Mouse (Mus musculus) CH12.LX (cell line): ENCODE results near the gene Esr1. TPM values are rescaled to one million over a fixed set of nuclear protein-coding genes. Genes with fewer than 3 reads are reported as not detected.

Experiments
- DNase-seq: peaks from one replicate; pipeline ENCODE4 v3.0.0-alpha.2; 2013; ENCODE audit errors: extremely low read depth
- H3K27ac ChIP-seq: 2 replicates; pipeline ENCODE4 v1.5.1; 2012; ENCODE audit warnings: low read depth, mild to moderate bottlenecking, control low read depth, moderate library complexity; ENCODE audit not compliant: insufficient read depth
- H3K27me3 ChIP-seq: replicated peaks from 2 replicates; pipeline ENCODE3; 2012; ENCODE audit warnings: inconsistent platforms
- H3K36me3 ChIP-seq, 2 experiments: replicated peaks in 1 of 2; 2 replicates each; pipeline versions ENCODE3 to v1.6.1; 2012; ENCODE audit warnings: inconsistent platforms in 1 of 2, low read length in 1 of 2, mild to moderate bottlenecking in 1 of 2, mixed read lengths in 1 of 2, moderate library complexity in 1 of 2; ENCODE audit not compliant: control insufficient read depth in 1 of 2, insufficient read depth in 1 of 2
- H3K4me1 ChIP-seq, 2 experiments: 2 replicates each; pipeline ENCODE4 v1.6.1; 2012; ENCODE audit warnings: inconsistent platforms in 1 of 2, moderate library complexity in 1 of 2; ENCODE audit not compliant: insufficient read depth in 2 of 2, control insufficient read depth in 1 of 2
- H3K4me2 ChIP-seq: 2 replicates; pipeline ENCODE4 v1.6.1; 2012; ENCODE audit warnings: low read depth, mild to moderate bottlenecking, control low read depth; ENCODE audit not compliant: poor library complexity, insufficient read depth, severe bottlenecking
- H3K4me3 ChIP-seq, 3 experiments: fragments of 150-350 bp in 1 of 3; sonication (generic) in 1 of 3; replicated peaks in 1 of 3; 2 replicates each; pipeline versions ENCODE3 to v1.5.1; 2011 to 2012; ENCODE audit warnings: low read depth in 2 of 3, low read length in 2 of 3, mild to moderate bottlenecking in 2 of 3, moderate library complexity in 2 of 3, control low read depth in 1 of 3, improper control_type of control experiment in 1 of 3, inconsistent platforms in 1 of 3, mixed read lengths in 1 of 3; ENCODE audit not compliant: poor library complexity in 1 of 3
- H3K79me2 ChIP-seq: replicated peaks from 2 replicates; pipeline ENCODE4 v1.6.1; 2012; ENCODE audit warnings: mild to moderate bottlenecking, moderate library complexity; ENCODE audit not compliant: control insufficient read depth, poor library complexity, insufficient read depth, severe bottlenecking; ENCODE audit errors: extremely low read depth
- H3K9ac ChIP-seq: 2 replicates; pipeline ENCODE4 v1.6.1; 2012; ENCODE audit warnings: low read depth, mild to moderate bottlenecking, control low read depth, moderate library complexity; ENCODE audit not compliant: insufficient read depth
- H3K9me3 ChIP-seq: replicated peaks from 2 replicates; pipeline ENCODE3; 2012; ENCODE audit warnings: low read length, inconsistent platforms, mixed read lengths
- CHD2 ChIP-seq: IDR thresholded peaks from 2 replicates; pipeline ENCODE4 v1.6.1; 2011; ENCODE audit warnings: low read length, improper control_type of control experiment
- CTCF ChIP-seq, 2 experiments: IDR thresholded peaks in 1 of 2; conservative IDR thresholded peaks in 1 of 2; 2 replicates each; pipeline ENCODE4 v1.5.1; 2011 to 2012; ENCODE audit warnings: low read depth in 2 of 2, low read length in 2 of 2, improper control_type of control experiment in 1 of 2, inconsistent platforms in 1 of 2, mild to moderate bottlenecking in 1 of 2, moderate library complexity in 1 of 2
- ETS1 ChIP-seq: conservative IDR thresholded peaks from 2 replicates; pipeline ENCODE4 v1.6.1; 2012; ENCODE audit warnings: low read depth, mild to moderate bottlenecking, inconsistent platforms, low read length, improper control_type of control experiment, moderate library complexity
- GABPA ChIP-seq: IDR thresholded peaks from 2 replicates; pipeline ENCODE4 v1.6.1; 2012; ENCODE audit warnings: low read depth, low read length, improper control_type of control experiment, inconsistent platforms; ENCODE audit not compliant: insufficient replicate concordance
- HCFC1 ChIP-seq: IDR thresholded peaks from 2 replicates; pipeline ENCODE4 v1.6.1; 2012; ENCODE audit warnings: low read depth, mild to moderate bottlenecking, inconsistent platforms, low read length, improper control_type of control experiment
- IRF4 ChIP-seq: IDR thresholded peaks from 2 replicates; pipeline ENCODE4 v1.6.1; 2014; ENCODE audit warnings: low read depth, mild to moderate bottlenecking, inconsistent platforms, low read length, improper control_type of control experiment
- JUN ChIP-seq: IDR thresholded peaks from 2 replicates; pipeline ENCODE4 v1.6.1; 2011; ENCODE audit warnings: low read depth, mild to moderate bottlenecking, low read length, improper control_type of control experiment, moderate library complexity; ENCODE audit not compliant: insufficient read depth
- MAFK ChIP-seq: IDR thresholded peaks from 2 replicates; pipeline ENCODE4 v1.6.1; 2011; ENCODE audit warnings: low read length, improper control_type of control experiment; ENCODE audit not compliant: insufficient replicate concordance
- PAX5 ChIP-seq: IDR thresholded peaks from 2 replicates; pipeline ENCODE4 v1.6.1; 2012; ENCODE audit warnings: low read length, inconsistent platforms, mixed read lengths
- POLR2A ChIP-seq: IDR thresholded peaks from 2 replicates; pipeline ENCODE4 v1.6.1; 2011; ENCODE audit warnings: low read depth, mild to moderate bottlenecking, improper control_type of control experiment, low read length
- RAD21 ChIP-seq: IDR thresholded peaks from 2 replicates; pipeline ENCODE4 v1.6.1; 2011; ENCODE audit warnings: low read depth, mild to moderate bottlenecking, low read length, improper control_type of control experiment, moderate library complexity
- RCOR1 ChIP-seq: conservative IDR thresholded peaks from 2 replicates; pipeline ENCODE4 v1.6.1; 2012; ENCODE audit warnings: low read depth, mild to moderate bottlenecking, inconsistent platforms, low read length, improper control_type of control experiment
- TBP ChIP-seq: conservative IDR thresholded peaks from 2 replicates; pipeline ENCODE4 v1.6.1; 2011; ENCODE audit warnings: low read depth, low read length, improper control_type of control experiment
- TCF12 ChIP-seq: IDR thresholded peaks from 2 replicates; pipeline ENCODE4 v1.6.1; 2014; ENCODE audit warnings: low read depth, mild to moderate bottlenecking, inconsistent platforms, low read length, improper control_type of control experiment
- USF1 ChIP-seq: IDR thresholded peaks from 2 replicates; pipeline ENCODE4 v1.6.1; 2014; ENCODE audit warnings: low read depth, mild to moderate bottlenecking, inconsistent platforms, low read length, improper control_type of control experiment
- USF2 ChIP-seq: conservative IDR thresholded peaks from 2 replicates; pipeline ENCODE4 v1.6.1; 2011; ENCODE audit warnings: low read depth, low read length, improper control_type of control experiment
- ZC3H11A ChIP-seq: IDR thresholded peaks from 2 replicates; pipeline ENCODE4 v1.6.1; 2012; ENCODE audit warnings: low read depth, mild to moderate bottlenecking, inconsistent platforms, low read length, improper control_type of control experiment
- ZKSCAN1 ChIP-seq: IDR thresholded peaks from 2 replicates; pipeline ENCODE4 v1.6.1; 2012; ENCODE audit warnings: low read depth, inconsistent platforms, low read length, improper control_type of control experiment, borderline replicate concordance
- ZNF384 ChIP-seq: IDR thresholded peaks from 2 replicates; pipeline ENCODE4 v1.6.1; 2012; ENCODE audit warnings: low read depth, low read length, improper control_type of control experiment, inconsistent platforms
- dilution Hi-C: fragments of 300-500 bp; cut with MboI; formaldehyde crosslinking; loops from 2 replicates; pipeline ENCODE4 v1.14.3; 2020; ENCODE audit warnings: low sequenced_read_pairs; ENCODE audit not compliant: extremely low pct_unique_long_range_greater_than_20kb, extremely low pct_ligation_motif_present
- in situ Hi-C: fragments of 300-500 bp; cut with MboI; formaldehyde crosslinking; loops from 3 replicates; pipeline ENCODE4 v1.14.3; 2019; ENCODE audit warnings: low sequenced_read_pairs, low pct_ligation_motif_present, low pct_unique_long_range_greater_than_20kb, mixed read lengths
- polyA plus RNA-seq: library from polyadenylated mRNA; unstranded; fragments of >175 nt; gene quantifications from 2 replicates; pipeline ENCODE4 v1.2.1, GENCODE M21; 2012; ENCODE audit warnings: low read depth; ENCODE audit not compliant: insufficient read length
- total RNA-seq, 2 experiments: library from RNA; depleted of rRNA; stranded (reverse); fragments of 300-350 nt in 1 of 2; fragments of >200 nt in 1 of 2; gene quantifications; 2 replicates each; pipeline ENCODE4 v1.2.3; 2012 to 2014

The Esr1 gene
- total and polyA plus RNA-seq, 3 experiments: 0.63 to 1.0 (median 0.64) TPM

DNA sequence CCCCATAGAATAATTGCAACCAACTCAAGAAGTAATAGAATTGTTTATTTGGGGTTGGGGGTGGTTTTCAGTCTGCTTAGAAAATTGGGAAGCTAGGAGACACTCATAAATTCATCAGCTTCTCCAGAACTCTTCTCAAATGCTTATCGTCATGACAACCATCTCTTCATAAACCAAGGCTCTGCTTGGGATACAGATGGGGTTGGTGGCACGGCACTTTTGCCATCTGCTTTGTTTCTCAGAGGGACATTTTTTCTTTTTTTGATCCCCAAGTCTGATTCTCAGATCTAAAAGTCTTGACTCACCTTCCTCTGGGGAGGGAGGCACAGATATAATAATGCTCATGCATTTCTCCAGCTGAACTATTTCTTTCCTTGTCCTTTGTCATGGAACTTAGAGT lies 313.0 kb downstream of the Esr1 start:
- no peaks in the 10 kb centered on the region for H3K9me3 ChIP-seq
- TF ChIP-seq ZKSCAN1 (no peak), CTCF (conservative IDR thresholded peaks at IDR 0.05 in 1 of 2, IDR thresholded peaks at IDR 0.05 in 1 of 2; ENCODE audit: low read depth in 2 of 2, low read length in 2 of 2) (no peak), RAD21 (no peak), ZC3H11A (no peak), GABPA (no peak), HCFC1 (no peak), JUN (no peak), POLR2A (no peak), USF2 (no peak), CHD2 (no peak), RCOR1 (no peak), TCF12 (no peak), ZNF384 (no peak), MAFK (no peak), USF1 (no peak)
- in situ Hi-C loops: no loop called here
- dilution Hi-C loops: no loop called here
- H3K27ac ChIP-seq: no peak overlapping the region
- no peaks in the 10 kb centered on the region for H3K36me3 ChIP-seq
- H3K9ac ChIP-seq: no peak overlapping the region
- no peaks in the 10 kb centered on the region for H3K27me3 ChIP-seq
- H3K4me3 ChIP-seq: no peak overlapping the region
- DNase-seq: no peak
- no peaks in the 10 kb centered on the region for H3K79me2 ChIP-seq
- no peaks in the 10 kb centered on the region for H3K4me1 ChIP-seq
- H3K4me2 ChIP-seq: no peak overlapping the region

- no peak for TF ChIP-seq TBP
- no peak for TF ChIP-seq ZKSCAN1
- no peak for TF ChIP-seq ZC3H11A
- TF ChIP-seq IRF4: no peak
- no peak for TF ChIP-seq ETS1
- no peak for TF ChIP-seq PAX5
- in situ Hi-C loops (no loop called here), dilution Hi-C loops (no loop called here)
- Histone ChIP-seq H3K4me1 (peaks cover 0 to 3% of the 10 kb centered on the region in 2 experiments; a peak in 1 of 4 replicates), H3K27ac (no peak overlapping the region), H3K4me2 (no peak overlapping the region), H3K27me3 (no peaks in the 10 kb centered on the region), H3K36me3 (no peaks in the 10 kb centered on the region), H3K4me3 (no peak overlapping the region), H3K79me2 (no peaks in the 10 kb centered on the region), H3K9me3 (no peaks in the 10 kb centered on the region), H3K9ac (no peak overlapping the region)
- DNase-seq: no peak
Observed at GRCm38 (mm10) chr10:4943148-4943547, 331.8 kb downstream of the Esr1 start.
